Mouse (Mus musculus) embryo, embryonic 9.5 days (tissue): Measurements from ENCODE around the gene Nlgn1.

Experiments used
- DNase-seq: peaks from one replicate; pipeline ENCODE4 v3.0.0-alpha.2; 2017; ENCODE audit errors: extremely low spot score

The Nlgn1 gene

DNA sequence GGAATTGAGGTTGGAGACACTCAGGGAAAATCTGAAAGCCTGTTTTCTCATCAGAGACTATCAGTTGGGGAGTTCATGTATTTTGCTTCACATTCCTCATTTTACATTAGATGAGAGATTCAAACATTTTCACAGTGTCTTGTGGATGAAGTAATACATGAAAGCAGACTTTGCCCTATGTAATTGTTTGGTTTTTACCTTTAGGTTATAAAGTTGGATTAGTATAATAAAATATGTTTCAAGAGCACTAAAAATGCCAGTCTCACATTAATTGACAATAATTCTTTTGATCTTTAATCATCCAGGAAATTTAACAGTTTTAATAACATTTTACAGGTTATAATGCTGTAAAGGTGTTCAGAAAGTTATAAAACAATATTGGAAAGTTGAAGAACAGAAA lies 262.9 kb downstream of the Nlgn1 start:
- DNase-seq, result no peak

- DNase-seq, result no peak
Measured at GRCm38 (mm10) chr3:26050769-26051168, 281.5 kb downstream of the Nlgn1 start.

DNA sequence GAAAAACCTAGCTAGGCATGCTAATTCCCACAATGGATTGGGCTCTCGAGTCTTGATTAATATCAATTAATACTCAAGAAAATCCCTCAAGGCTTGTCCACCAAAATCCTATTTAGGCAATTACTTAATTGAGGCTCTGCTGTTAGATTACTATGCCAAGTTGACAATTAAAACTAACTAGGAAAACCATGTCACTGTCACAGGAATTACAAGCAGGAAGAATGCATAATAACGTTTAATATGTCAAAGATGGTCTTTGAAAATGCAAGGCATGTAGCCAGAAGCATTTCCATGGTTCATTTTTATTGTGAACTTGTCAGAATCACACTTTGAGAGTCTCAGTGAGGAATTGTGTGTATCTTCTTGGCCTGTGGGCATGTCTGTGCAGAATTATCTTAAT lies 289.3 kb downstream of the Nlgn1 start:
- no peak for DNase-seq

DNA sequence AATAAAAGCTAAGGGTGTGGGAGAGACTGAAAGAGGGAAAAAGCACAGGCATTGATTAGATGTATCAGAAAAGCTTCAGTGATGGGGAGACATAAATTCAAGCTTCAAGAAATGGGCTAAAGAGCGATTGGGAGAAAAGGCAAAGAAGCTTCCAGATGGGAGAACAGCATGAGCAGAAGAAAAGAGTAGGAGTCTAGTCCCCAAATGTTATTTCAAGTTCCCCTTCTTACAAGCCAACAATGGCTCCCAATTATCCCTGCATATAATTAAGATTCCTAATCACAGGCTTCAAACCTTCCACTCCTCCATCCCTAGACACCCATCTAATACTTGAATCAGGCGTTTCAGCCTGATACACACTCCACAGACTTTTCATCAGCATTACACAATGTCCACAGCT lies 292.6 kb downstream of the Nlgn1 start:
- DNase-seq, result no peak

- no peak for DNase-seq
Measured at GRCm38 (mm10) chr3:26026025-26026424, 306.2 kb downstream of the Nlgn1 start.

DNA sequence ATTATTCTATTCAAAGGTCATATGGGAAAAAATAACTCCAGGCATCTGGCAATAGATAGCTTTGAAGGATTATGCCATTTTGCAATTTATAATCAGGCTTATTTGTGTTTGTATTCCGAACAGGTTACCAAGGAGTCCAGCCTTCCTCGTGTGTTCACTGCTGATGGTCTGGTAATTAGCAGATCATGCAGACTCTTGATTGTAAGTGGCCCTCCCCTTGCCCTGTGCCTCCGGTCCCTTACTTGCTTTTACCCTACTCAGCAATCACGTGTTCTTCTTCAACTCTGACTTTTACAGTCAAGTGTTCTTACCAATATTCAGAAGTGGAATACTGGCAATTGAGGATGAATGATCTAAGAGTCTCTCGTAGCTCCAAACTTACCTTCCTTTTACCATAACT lies 309.0 kb downstream of the Nlgn1 start:
- no peak for DNase-seq

- no peak for DNase-seq
Measured at GRCm38 (mm10) chr3:26021632-26022184, 310.6 kb downstream of the Nlgn1 start.

- DNase-seq, result no peak
Measured at GRCm38 (mm10) chr3:26011310-26012078, 320.8 kb downstream of the Nlgn1 start.

DNA sequence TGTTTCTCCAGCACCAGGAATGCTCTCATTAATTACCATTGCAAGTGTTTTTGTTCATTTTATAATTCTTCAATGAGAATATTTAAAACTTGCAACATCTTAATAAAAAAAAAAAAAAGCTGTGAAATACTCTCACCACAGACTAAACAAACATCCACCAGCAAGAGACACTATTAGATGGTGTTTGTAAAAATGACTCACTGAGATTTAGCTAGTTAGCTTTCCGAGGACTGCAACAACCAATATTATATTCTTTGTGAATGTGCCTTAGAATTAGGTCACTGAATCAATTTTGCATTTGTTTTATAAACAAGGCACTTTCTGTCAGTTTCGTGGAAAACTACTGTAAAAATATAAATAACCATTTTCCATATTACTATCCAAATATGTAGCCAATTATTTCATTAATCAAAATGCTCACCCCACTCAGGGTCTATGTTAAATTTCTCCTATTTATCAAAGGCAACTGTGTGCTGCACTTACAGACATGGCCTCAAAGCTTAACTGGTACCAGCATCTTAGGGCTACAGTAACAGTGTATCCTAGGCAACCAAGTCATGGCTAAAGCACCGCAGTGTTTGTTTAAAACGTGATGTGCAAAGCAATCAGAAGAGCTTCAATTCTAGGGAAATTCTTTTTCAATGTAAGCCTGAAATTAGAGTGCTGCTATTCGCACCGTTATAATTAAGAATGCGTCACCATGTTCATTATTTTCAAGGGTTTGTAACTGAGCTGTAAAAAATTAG lies 329.2 kb downstream of the Nlgn1 start:
- DNase-seq, result no peak

DNA sequence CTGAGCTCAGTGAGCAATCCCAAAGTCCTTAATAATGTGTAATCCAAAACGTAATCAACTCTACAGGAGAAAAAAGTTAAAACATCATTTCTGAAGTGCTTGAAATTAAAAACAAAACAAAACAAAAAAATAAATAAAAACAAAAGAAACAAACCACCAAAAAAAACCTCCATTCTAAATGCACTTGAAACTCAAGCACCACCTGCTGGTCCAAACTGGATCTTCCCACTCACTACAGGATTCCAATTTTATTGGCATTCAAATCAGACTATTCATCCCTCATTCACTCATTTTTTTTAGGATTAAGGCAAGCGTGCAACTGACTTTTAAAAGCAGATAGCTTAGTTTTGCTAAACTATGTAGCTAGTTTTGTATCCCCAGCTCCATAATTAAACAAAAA lies 329.9 kb downstream of the Nlgn1 start:
- DNase-seq, result no peak

- no peak for DNase-seq
Measured at GRCm38 (mm10) chr3:25967546-25967945, 364.7 kb downstream of the Nlgn1 start.

DNA sequence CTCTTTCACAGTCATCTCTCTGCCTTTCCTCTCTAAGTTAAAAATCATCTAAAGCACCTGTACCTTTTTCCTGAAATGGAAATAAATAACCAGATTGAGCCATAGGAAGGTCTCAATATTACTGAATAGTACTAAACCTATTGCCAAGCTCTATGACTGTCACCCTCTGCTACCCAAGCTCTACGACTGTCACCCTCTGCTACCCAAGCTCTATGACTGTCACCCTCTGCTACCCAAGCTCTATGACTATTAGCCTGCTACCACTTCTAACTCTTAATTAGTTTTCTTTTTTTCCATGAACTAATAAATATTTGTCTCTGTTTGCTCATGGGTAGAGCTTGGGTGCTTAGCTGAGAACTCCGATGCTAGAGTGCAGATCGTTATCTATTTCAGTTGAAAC lies 368.0 kb downstream of the Nlgn1 start:
- DNase-seq, result no peak

DNA sequence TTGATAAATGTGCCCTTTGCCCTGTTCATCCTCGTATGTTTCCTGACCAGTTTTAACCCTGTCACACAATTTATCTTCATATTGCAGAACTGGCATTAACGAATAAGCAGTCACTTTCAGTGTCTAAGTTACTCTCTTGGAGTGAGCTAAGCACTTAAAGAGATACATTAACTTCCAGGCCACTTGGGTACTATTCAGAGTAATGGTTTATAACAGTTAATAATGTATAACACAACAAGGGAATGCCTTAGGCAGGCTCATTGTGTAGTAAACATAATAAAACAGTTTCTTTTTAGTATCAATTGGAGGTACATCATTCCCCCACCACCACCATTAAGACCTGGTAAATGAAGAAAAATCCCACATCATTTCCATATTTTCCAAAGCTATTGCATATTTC lies 368.7 kb downstream of the Nlgn1 start:
- no peak for DNase-seq

GRCm38 (mm10) chr3:25916535-25916934 lies 415.7 kb downstream of the Nlgn1 start:
- no peak for DNase-seq

- DNase-seq, result no peak
Measured at GRCm38 (mm10) chr3:25914365-25915065, 417.7 kb downstream of the Nlgn1 start.

DNA sequence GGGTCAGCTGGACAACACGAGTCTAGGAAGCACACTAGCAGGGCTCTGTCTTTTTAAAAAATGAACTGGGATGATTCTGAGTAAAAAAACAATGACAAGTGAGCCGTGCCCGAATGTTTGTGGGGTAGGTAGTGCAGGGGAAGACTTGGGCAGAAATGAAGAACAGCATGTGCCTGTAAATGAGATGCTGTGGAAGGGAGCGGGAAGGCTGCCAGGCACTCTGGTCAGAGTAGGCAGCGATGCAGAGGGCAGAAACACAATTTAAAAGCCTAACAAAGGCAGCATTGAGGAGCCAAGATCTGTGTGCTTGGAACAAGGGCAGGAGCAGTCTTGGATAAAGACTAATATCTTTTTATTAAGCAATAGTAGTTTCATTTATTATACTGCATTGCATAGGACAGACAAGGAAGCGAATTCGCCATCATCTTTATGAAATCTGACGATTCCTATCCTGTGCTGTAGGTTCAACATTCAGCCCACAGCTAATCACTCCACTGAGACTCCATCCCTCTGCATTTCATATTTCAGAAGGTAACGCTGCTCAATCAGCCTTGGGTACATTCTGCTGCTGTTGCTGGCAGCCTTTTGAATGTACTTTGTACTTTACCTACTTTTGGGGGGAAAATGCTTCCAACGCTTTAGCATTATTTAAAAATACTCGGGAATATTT lies 429.0 kb downstream of the Nlgn1 start:
- no peak for DNase-seq

DNA sequence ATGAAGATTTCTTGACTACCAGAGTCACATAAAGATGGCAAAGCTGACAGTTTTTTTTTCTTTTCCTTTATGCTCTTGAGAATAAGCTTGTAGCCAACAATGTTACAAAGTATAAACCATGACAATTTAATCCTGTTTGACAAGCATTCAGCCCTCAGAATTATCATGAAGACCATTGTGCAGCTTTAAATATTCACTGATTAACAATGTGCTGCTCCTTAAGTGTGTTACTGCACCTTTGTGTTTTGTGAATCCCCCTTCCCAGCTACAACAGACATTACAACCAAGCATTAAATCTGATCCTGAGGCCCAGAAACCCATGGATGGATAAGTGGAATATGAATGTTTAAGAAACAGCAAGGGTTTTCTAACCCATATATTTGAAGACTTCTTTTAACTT lies 434.8 kb downstream of the Nlgn1 start:
- DNase-seq, result no peak

GRCm38 (mm10) chr3:25884797-25885196 lies 447.5 kb downstream of the Nlgn1 start:
- no peak for DNase-seq

DNA sequence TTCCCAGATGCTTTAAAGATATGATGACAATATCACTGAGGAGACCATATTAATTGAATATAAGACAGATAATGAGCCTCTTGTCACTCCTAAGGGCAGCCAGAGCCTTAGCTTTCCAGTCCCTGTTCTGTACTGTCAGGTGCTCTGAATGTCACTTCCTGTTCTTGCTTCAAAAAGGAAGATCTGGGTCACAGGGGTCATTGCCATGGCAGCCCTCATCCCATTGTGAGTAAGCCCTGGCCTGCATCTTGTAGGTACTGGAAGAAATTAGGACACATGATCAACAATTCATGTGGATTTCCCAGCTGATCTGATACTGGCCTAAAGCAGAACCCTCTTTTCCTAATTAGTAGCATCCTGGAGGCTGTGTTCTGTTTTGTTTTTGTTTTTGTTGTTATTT lies 463.1 kb downstream of the Nlgn1 start:
- no peak for DNase-seq

- DNase-seq, result no peak
Measured at GRCm38 (mm10) chr3:25858384-25858783, 473.9 kb downstream of the Nlgn1 start.

GRCm38 (mm10) chr3:25844686-25845462 lies 487.4 kb downstream of the Nlgn1 start:
- no peak for DNase-seq
